Mouse (Mus musculus) T-helper 1 cell (primary cell): ENCODE data around the gene Gab1.

ENCODE experiments used
- in situ Hi-C: fragments of 300-600 bp; cut with MboI, MseI; formaldehyde crosslinking; loops from one replicate; pipeline ENCODE4 v1.15.1; 2025; ENCODE audit warnings: high pct_unique_total_duplicates

Gab1 gene

GRCm38 (mm10) chr8:80872688-80873087, 7.6 kb downstream of the Gab1 start:
- in situ Hi-C loops: no loop called here

GRCm38 (mm10) chr8:80871400-80871799, 8.9 kb downstream of the Gab1 start:
- in situ Hi-C loops: no loop called here

GRCm38 (mm10) chr8:80870535-80871204, 9.6 kb downstream of the Gab1 start:
- in situ Hi-C loops: no loop called here

- in situ Hi-C loops: no loop called here
Observed at GRCm38 (mm10) chr8:80869881-80870328, 10.4 kb downstream of the Gab1 start.

- in situ Hi-C loops: no loop called here
Observed at GRCm38 (mm10) chr8:80868801-80869323, 11.5 kb downstream of the Gab1 start.

- in situ Hi-C loops: no loop called here
Observed at GRCm38 (mm10) chr8:80868006-80868702, 12.2 kb downstream of the Gab1 start.

GRCm38 (mm10) chr8:80867598-80867997, 12.7 kb downstream of the Gab1 start:
- in situ Hi-C loops: no loop called here

GRCm38 (mm10) chr8:80865181-80865784, 15.0 kb downstream of the Gab1 start:
- in situ Hi-C loops: no loop called here

- in situ Hi-C loops: no loop called here
Observed at GRCm38 (mm10) chr8:80863393-80863792, 16.9 kb downstream of the Gab1 start.

GRCm38 (mm10) chr8:80859180-80859775, 21.0 kb downstream of the Gab1 start:
- in situ Hi-C loops: no loop called here

- in situ Hi-C loops: no loop called here
Observed at GRCm38 (mm10) chr8:80857851-80858367, 22.4 kb downstream of the Gab1 start.

GRCm38 (mm10) chr8:80857128-80857527, 23.2 kb downstream of the Gab1 start:
- in situ Hi-C loops: no loop called here

- in situ Hi-C loops: no loop called here
Observed at GRCm38 (mm10) chr8:80856606-80857005, 23.7 kb downstream of the Gab1 start.

GRCm38 (mm10) chr8:80853622-80854021, 26.7 kb downstream of the Gab1 start:
- in situ Hi-C loops: no loop called here

- in situ Hi-C loops: no loop called here
Observed at GRCm38 (mm10) chr8:80853208-80853607, 27.1 kb downstream of the Gab1 start.

GRCm38 (mm10) chr8:80852412-80853165, 27.7 kb downstream of the Gab1 start:
- in situ Hi-C loops: no loop called here

- in situ Hi-C loops: no loop called here
Observed at GRCm38 (mm10) chr8:80851648-80852047, 28.7 kb downstream of the Gab1 start.

GRCm38 (mm10) chr8:80850013-80850412, 30.3 kb downstream of the Gab1 start:
- in situ Hi-C loops: no loop called here

GRCm38 (mm10) chr8:80848631-80849030, 31.7 kb downstream of the Gab1 start:
- in situ Hi-C loops: no loop called here

- in situ Hi-C loops: no loop called here
Observed at GRCm38 (mm10) chr8:80847912-80848311, 32.4 kb downstream of the Gab1 start.

GRCm38 (mm10) chr8:80845284-80845683, 35.0 kb downstream of the Gab1 start:
- in situ Hi-C loops: no loop called here
